Mouse (Mus musculus): Measurements from ENCODE around the gene Ank3.

GRCm38 (mm10) chr10:69872182-69872741 lies 473.7 kb downstream of the Ank3 start:
- TF ChIP-seq CTCF (IDR thresholded peaks at IDR 0.05; ENCODE audit: low read depth) (no peak), EP300 (IDR thresholded peaks at IDR 0.05; ENCODE audit: low read depth) (no peak)

Data from liver, postnatal 0 days (tissue).